Mouse (Mus musculus) spleen, adult 18-20 months (tissue): ENCODE measurements around the gene Rbpjl.
A peak's percentile ranks its signal among the peaks of the same experiment; 100 is the strongest.

ENCODE experiments used
- DNase-seq, 2 experiments: peaks; one replicate each; pipeline ENCODE4 v3.0.0; 2022; ENCODE audit warnings: mixed read lengths in 2 of 2

The Rbpjl gene

DNA sequence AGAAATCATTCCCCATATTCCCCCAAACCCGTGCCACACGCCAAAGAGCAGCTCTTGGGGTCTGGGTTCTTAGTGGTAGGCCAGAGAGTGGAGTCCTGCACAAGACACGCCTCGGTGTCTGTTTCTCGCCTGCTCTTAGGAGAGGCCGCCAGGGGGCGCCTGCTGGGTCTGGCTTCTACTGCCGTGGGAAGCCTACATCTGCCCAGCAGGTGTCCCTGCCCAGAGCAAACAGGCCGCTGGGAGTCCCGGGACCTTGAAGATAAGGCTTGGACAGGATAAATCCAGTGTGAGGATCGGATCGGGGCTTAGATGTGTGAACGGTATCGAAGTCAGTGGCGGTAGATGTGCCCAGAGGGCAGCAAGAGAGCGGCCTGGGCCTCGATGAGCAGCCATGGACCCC is at the start of gene Rbpjl:
Gene Rbpjl (plus strand): TSS at position 236 of the 400 bp plus-strand sequence.
- DNase-seq, result peak; percentile 61 to 81

- no peak for DNase-seq
These were observed 49.6 kb upstream of the Rbpjl start for GRCm38 (mm10) chr2:164353356-164353755.

GRCm38 (mm10) chr2:164356177-164356967 is 46.6 kb upstream of the Rbpjl start:
- DNase-seq, result no peak

DNA sequence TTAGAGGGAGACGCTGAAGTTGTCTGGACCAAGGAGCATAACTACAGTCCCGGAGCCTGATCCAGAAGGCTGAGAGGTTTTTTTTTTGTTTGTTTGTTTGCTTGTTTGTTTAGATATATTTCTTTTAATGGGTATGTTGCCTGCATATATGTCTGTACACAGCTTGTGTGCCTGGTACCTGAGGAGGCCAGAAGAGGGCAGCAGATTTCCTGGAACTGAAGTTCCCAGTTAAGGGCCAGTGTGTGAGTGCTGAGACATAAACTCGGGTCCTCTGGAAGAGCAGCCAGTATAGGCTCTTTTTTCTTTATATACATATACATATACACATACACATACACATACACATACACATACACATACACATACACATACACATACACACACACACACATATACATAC is 44.6 kb upstream of the Rbpjl start:
- no peak for DNase-seq

GRCm38 (mm10) chr2:164359031-164359430 is 43.9 kb upstream of the Rbpjl start:
- no peak for DNase-seq

- no peak for DNase-seq
These were observed 43.3 kb upstream of the Rbpjl start for GRCm38 (mm10) chr2:164359668-164360067.

- no peak for DNase-seq
These were observed 41.8 kb upstream of the Rbpjl start for GRCm38 (mm10) chr2:164360974-164361657.

DNA sequence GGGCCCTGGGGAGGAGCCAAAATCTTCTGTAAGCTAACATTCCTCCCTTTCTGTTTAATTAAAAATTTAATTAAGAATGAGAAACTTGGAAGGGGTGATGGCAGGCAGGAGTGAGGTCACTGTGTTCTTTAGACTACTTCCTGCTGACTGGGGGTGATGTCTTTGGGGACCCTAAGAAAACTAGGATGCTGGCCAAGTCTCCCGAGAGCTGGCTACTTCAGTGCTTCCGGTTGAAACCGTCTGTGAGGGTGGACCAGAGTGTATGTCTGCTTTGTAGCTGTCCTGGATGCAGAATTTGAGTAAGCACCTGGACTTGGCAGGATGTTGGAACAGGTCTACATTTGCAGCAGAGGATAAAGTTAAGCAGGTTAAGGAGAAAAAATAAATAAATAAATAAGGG is 36.0 kb upstream of the Rbpjl start:
- DNase-seq, result no peak

DNA sequence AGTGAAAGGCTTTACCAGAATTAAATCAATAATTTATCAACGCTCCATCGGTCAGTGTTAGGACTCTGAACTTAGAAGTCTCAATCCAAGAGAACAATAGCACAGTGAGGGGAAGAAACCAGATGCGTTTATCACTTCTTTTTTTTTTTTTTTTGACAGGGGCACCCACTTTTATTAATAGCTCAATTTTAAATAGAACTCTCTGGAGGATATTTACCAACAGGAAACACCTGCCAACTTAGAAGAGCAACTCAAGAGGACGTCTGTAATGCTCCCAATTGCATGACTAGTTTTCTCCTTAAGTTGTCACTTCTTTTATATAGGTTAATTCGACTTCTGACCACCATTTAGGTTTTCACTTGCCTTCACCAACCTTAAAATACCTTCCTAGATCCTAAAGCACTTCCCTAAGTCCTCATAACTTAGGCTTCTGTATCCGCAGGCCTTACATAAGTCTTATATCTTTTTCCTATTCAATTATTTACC is 34.3 kb upstream of the Rbpjl start:
- DNase-seq, result no peak

- DNase-seq, result no peak
These were observed 31.6 kb upstream of the Rbpjl start for GRCm38 (mm10) chr2:164371371-164371770.

DNA sequence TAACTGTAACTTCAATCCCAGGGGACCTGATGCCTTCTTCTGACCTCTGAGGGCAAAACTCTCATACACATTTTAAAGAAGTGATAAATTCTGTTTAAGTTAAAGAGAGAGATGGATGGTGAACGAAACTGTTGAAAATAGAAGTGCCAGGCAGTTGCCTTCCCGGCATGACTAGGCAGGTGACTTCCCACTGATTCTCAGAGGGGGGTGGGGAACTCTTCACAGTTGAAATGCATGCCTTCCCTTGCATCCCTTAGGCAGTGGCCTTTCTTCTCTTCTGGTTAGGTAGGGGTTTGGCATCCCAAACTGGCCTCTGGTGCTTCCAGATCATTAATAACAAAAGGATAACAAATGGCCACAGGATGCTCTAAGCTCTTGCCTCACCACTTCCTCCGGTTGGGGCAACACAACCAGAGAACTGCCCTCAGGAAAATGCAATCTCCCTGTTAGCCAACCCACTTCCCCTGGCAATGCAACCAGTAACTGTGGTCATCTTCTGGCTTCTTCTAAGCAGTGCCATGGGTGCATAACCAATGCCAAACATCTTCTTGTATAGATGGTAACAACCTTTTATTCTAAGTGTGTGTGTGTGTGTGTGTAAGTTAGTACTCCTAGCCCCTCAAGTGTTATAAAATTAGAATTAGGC is 30.4 kb upstream of the Rbpjl start:
- DNase-seq, result no peak

GRCm38 (mm10) chr2:164373187-164373586 is 29.8 kb upstream of the Rbpjl start:
- no peak for DNase-seq

GRCm38 (mm10) chr2:164377478-164378426 is 25.2 kb upstream of the Rbpjl start:
- DNase-seq, result no peak

DNA sequence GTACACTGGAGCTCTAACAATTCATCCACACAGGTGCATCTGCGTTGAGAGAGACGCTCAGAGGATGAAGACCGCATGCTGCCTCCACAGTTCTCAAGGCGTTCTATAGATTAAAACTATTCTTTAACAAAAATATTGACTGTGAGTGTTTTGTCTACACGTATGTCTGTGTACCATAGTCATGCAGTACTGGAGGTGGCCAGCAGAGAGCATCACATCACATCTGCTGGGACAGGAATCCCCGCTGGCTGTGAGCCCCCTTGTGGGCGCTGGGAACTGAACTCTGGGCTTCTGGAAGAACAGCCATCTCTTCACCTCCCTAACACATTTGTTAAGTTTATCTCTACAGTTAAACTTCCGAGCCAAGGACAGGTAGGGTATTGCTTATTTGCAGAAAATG is 21.2 kb upstream of the Rbpjl start:
- no peak for DNase-seq

DNA sequence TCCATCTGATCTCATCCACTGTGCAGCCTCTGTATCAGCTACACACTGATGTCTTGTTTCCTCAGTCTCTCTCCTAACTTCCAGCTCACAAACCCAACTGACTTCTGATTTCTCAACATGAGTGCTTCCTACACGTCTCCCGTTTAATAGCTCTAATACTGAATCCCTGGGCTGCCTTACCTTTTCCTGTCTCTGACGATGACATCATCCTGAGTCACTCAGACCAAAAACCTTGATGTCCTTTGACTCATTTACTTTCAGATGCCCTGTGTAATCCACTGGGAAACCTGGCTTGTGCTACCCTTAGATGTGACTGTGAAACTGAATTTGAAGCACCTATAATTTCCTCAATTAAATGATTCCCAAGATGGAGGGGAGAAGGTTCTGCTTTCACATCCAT is 20.0 kb upstream of the Rbpjl start:
- DNase-seq, result no peak

DNA sequence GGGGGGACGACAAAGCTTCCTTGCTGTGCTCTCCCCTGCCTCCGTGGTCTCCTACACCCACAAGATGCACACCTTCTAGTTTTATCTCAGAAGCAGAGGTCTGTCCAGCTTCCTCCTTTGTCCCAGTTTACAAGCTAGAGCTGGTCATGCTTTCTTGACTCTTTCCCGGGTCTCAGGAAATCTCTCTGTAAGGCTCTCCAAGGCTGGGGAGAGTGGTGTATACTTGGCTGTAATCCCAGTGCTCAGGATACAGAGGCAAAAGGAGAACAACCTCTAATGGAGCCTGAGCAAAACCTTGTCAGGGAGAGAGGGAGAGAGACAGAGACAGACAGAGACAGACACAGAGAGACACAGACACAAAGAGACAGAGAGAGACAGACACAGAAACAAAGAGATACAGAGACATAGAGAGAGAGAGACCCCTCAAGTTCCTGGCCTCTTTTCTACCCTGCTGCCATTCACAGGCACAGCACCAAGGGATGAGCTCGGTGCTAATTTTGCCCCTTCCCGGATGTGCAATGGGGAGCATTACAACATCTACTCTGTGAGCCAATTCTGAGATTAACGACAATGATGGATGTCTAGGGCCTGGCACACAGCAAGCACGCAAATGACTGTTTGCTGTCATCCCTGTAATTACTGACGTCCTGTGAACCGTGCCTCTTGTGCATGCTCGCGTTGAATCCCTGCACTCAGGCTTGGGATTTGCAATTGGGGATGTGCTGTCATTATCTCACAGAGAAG is 19.1 kb upstream of the Rbpjl start:
- no peak for DNase-seq

GRCm38 (mm10) chr2:164385927-164386763 is 16.8 kb upstream of the Rbpjl start:
- no peak for DNase-seq

- DNase-seq, result peak; percentile 26 to 61
These were observed 16.0 kb upstream of the Rbpjl start for GRCm38 (mm10) chr2:164386953-164387352.

DNA sequence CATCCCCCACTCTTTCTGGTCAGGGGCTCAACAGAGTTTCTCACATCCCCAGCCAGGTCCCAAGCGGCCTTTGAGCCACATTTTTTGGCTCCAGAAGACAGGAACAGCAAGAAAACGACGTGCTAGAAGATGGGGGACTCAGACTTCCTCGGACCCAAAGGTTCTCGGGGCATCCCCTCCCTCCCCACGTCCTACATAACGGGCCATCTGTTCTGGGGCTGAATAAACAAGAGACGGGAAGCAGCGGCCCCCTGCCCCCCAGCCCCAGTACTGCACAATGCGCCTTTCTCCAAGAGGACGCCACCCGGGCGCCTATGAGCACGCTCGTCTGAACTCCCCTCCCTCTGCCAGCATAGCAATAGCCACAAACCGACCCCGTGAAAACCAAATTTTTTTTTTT is 13.9 kb upstream of the Rbpjl start, which contains the start of gene Slpi:
Gene Slpi (minus strand): TSS at position 76 of the 400 bp plus-strand sequence.
- DNase-seq, result no peak

DNA sequence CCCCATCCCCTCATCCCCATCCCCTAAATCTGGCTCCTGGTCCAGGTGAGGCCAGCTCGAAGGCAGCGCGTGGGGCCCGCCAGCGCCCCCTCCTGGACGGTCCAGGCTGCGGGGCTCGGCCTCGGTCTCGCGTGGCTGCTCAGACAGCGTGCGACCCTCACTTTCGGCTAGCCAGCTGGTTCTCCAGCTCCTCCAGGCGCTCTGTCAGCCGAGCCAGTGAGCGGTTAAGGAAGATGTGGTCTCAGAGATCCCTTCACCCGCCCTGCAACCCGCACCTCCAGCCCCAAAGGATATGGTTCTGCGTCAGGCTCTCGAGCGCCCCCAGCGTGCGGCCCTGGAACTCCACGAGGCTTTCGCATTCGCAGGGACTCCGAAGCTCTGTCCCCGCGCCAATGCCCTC is 13.4 kb upstream of the Rbpjl start:
- DNase-seq, result peak; percentile 58 to 84

DNA sequence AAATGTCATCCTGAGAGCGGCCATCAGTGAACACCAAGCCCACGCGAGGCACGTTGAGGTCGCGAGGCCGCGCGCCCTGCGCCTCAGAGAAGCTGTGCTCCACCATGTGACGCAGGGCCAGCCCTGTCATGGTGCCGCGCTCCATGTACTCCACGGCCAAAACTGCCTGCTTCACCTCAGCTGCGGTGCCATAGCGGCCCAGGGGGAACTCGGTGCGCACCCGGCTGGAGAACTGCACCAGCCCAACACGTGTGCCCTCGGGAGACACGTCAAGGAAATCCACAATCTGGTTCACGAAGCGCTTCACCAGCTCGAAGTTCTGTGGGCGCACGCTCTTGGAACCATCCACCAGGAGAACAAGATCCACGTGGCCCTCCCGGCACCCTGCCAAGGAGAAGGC is 9.8 kb upstream of the Rbpjl start:
- DNase-seq, result no peak
